Mouse (Mus musculus) cortical plate, adult 2 months (tissue): ENCODE results near the gene Auts2.

Experiments used
- CTCF ChIP-seq: fragments of 200-500 bp; IDR thresholded peaks from 2 replicates; pipeline ENCODE4 v1.5.1; 2011; ENCODE audit warnings: mild to moderate bottlenecking, control low read depth, low read length; ENCODE audit not compliant: insufficient read depth; ENCODE audit errors: extremely low read depth
- POLR2A ChIP-seq: fragments of 200-500 bp; IDR thresholded peaks from 2 replicates; pipeline ENCODE4 v1.6.1; 2011; ENCODE audit warnings: mild to moderate bottlenecking, low read length, control low read depth; ENCODE audit not compliant: insufficient read depth; ENCODE audit errors: extremely low read depth

GRCm38 (mm10) chr5:132182077-132182476, 361.1 kb downstream of the Auts2 start:
- TF ChIP-seq CTCF (no peak), POLR2A (no peak)
